Comparison of ENCODE assay signal across 18 mouse cellular contexts in the genomic region with DNA sequence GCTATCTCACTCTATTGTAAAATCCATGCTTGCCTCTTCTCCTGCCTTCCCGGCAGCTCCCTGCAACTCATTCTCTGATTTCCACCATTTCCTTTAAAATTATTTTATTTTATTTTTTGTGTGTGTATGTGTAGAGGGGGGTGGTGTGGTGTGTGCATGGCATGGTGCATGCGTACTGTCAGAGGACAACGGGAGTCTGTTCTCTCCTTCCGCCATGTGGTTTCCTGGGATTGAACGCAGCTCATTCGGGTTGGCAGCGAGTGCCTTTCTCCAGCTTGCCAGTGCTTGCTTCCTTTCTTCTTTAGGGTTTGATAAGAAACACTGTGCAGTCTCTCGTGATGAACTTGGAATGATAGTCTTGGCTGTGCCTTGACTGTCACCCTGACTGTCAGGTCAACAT.
"Had no signal": no experiment of that assay in that cellular context is flagged by ENCODE, and none has a peak within 500 bp of the region (broad histone marks: within the 10 kb centered on the region; RNA-seq: fewer than 3 reads in every experiment).

No protein-coding gene starts in this region.

- H3K4me2 ChIP-seq: kidney, embryonic 15.5 days; liver, embryonic 13.5 days; midbrain, embryonic 12.5 days; midbrain, embryonic 15.5 days; neural tube, embryonic 13.5 days had no signal

- ATAC-seq: midbrain, embryonic 15.5 days had no signal

- H3K27ac ChIP-seq: kidney, embryonic 15.5 days; left cerebral cortex, adult 2 months; liver, embryonic 13.5 days; midbrain, embryonic 12.5 days; midbrain, embryonic 15.5 days; neural tube, embryonic 13.5 days had no signal

- H3K4me1 ChIP-seq: midbrain, embryonic 15.5 days had no signal

- DNase-seq: kidney, adult 8-10 months; kidney, postnatal 10 days; kidney, postnatal 36 days; layer of hippocampus, postnatal 36 days; liver, embryonic 13.5 days; lung, adult 2 months; lung, postnatal 14 days; lung, postnatal 4 days; right cerebral cortex, adult 18-20 months; right cerebral cortex, postnatal 25 days; thymus, adult 18-20 months; thymus, postnatal 4 days had no signal

- H3K4me3 ChIP-seq: kidney, embryonic 15.5 days; left cerebral cortex, adult 2 months; liver, embryonic 13.5 days; midbrain, embryonic 12.5 days; midbrain, embryonic 15.5 days; myocyte; neural tube, embryonic 13.5 days had no signal

- H3K36me3 ChIP-seq: kidney, embryonic 15.5 days; liver, embryonic 13.5 days; midbrain, embryonic 12.5 days; midbrain, embryonic 15.5 days; neural tube, embryonic 13.5 days had no signal

- H3K27me3 ChIP-seq: liver, embryonic 13.5 days; midbrain, embryonic 15.5 days; neural tube, embryonic 13.5 days had no signal

- H3K9ac ChIP-seq: kidney, embryonic 15.5 days; liver, embryonic 13.5 days; midbrain, embryonic 12.5 days; midbrain, embryonic 15.5 days; neural tube, embryonic 13.5 days had no signal

- H3K9me3 ChIP-seq: kidney, embryonic 15.5 days; liver, embryonic 13.5 days; midbrain, embryonic 12.5 days; midbrain, embryonic 15.5 days; neural tube, embryonic 13.5 days had no signal
